Mouse (Mus musculus) ovary, postnatal 36 days (tissue): ENCODE measurements at regions not wholly inside any gene's neighbourhood (a gene's known extent, or its start where the extent isn't known, plus 50 kb on each side); places are given as distances from the start of the nearest gene placed in this dataset.
A peak's percentile ranks its signal among the peaks of the same experiment; 100 is the strongest.
"Not testable (repeated sequence)": the region's sequence is repeated elsewhere in the genome, so short reads cannot be mapped to it uniquely, and the experiment has no call there.

Experiments used
- DNase-seq: peaks from one replicate; pipeline ENCODE4 v3.0.0; 2022; ENCODE audit warnings: low spot score, mixed read lengths

DNA sequence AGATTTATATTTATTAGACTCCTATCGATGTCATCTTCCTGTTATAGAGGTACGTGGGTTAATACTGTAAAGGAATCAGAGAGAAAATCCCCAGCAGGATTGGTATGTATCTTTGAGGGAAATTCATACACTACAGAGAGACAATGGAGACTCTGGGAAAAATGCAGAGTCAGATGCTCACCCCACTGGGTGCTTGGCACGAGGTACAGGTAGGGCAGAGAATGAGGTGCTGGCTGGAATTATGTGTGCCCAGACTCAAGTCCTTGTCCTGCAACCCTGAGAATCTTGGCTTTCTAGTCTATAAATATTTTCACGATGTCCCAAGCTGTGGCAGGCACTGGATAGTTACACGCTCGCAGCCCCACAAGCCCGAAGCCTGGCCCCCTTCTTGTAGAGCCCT, 57.8 kb upstream of the Cry1 start:
- no peak for DNase-seq

DNA sequence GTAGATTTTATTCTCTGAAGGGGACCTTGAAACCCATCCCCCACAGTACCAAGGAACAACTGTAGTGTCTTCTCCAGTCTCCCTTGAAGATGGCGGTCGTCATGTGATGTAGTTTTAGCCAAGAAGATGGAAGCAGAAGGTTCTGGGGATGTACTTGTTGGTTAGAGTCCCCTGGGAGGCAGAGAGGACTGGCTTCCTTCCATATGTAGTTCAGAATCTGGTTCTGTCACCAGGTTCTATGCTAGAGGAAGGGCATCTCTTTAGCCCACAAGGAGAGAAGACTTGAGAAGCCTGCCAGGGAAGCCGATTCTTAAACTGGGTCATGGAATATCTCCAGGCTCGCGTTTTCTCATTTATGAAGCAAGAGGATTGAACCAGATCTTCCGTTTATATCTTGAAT, 58.7 kb upstream of the Cry1 start:
- no peak for DNase-seq

DNA sequence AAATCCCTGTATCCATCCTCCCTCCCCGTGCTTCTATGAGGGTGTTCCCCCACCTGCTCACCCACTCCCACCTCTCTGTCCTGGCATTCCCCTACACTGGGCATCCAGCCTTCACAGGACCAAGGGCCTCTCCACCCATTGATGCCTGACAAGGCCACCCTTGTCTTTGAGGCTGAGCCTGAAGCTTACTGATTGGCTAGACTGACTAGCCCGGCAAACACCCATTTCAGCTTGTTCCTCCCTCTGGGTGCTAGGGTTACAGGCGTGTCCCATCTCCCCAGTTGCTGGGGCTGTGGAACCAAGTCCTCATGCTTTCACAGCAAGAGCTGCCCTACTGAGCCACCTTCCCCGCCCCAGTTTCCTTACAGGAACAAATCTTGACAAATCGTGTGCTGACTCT, 80.9 kb upstream of the Cry1 start:
- DNase-seq = no peak

DNA sequence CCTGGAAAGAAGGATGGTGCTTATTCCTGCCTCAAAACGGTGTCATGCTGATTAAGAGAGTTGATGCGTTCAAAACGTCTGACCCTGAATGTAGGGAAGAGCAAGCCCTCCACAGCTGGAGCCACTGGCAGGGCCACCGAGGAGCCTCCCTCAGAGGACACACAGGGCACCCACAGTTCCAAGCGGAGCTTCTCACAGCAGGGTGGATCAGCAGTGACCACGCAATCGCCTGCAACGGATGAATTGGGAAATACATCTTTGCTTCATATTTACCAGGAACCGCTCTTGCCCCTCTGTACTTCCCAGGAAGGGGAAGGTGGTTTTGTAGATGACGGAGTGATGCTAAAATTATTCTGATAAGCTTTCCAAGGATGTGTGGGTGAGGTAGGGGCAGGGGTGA, 81.3 kb upstream of the Cry1 start:
- no peak for DNase-seq

DNA sequence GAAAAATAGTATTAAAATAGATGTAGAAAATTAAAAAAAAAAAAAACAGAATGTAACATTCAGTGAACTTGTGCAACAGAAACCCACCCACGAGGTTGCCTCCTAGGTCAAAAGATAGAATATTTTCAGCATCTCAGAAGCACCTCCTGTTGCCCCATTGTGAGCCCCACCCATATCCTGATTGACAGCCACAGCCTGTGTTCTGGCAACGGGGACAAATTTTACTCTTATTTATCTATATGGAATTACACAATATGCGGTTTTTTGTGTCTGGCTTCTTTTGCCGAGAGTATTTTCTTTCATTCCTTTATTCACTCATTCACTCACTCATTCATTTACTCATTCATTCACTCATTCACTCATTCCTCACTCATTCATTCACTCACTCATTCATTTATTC, 81.9 kb upstream of the Cry1 start:
- DNase-seq = no peak

DNA sequence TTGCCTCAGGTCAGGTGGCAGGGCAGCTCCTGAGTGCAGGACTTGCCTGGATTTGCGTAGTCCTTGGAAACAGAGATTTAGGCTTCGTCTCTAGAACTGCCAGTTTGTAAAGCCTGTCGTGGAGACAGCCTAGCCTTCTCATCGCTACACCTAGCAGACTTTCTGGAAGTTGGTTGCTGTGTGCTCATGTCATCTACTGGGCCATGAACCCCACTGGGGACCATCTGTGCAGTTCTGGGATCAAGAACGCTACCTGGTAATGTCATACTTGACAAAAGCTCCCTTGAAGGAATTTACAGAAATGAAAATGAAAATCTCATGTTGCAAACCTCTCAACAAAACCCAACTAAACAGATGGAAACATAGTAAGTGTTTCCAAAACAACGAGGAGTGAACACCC, 85.3 kb upstream of the Cry1 start:
- no peak for DNase-seq

DNA sequence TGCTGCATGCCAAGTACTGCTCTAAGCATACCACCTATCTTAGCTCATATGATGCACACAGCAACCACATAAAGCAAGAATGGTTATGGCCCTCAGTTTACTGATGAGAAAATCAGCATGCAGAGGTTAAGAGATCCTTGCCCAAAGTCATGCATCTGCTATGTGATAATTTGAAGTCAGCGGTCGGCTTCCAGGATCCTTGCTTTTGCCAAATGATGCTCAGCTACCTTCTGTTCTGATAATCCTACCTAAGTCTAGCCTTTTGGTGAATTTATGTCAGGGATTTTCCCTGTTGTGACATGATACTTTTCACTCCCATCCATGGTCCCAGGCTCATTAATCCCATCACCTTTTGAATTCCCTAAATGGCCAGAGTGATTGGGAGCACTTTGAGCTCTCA, 91.9 kb upstream of the Cry1 start:
- no peak for DNase-seq

DNA sequence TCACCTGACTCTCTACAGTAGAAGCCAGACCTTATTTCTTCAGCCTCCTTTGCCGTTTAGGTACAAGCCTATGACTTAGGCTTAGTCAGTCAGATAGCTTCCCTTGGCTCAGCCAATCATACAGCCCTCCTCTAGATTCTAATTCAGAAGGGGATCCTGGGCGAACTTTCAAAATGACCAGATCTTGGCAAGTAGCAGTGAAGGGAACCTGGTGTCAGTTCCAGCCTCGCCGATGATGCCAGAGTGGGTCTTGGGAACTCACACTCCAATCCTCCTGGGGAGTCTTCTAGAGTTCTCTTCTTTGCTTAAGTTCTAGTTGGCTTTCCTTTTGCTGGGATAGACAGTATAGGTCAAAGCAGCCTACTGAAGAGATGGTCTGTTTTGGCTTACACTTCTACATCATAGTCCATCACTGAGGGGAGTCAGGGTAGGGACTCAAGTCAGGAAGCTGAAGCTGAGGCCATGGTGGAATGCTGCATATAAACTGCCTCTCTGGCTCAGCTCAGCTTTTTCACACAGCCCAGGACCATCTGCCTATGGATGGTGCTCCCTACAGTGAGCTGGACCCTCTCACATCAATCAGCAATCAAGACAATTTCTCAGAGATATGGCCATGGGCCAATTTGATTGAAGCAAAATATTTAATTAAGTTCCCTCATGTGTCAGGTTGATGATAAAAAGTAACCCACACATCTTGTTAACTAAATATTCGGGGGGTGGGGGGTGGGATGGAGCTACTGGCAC, 94.7 kb upstream of the Btbd11 start:
- no peak for DNase-seq

DNA sequence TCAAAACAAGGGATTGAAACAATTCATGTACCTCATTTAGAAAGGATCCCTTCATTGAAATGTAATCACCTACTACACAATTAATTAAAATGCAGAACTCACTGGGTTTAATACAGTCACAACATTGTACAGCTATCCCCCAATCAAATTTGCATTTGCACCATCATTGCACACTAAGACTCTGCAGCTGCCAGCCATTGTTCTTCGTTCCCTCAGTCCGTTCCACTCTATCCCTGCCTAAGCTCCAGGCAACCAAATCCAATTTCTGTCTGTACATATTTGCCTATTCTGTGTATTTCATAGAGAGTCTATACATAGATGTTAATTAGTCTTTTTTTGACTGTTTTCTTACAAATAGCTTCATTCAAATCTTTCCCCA, 94.1 kb upstream of the Btbd11 start:
- DNase-seq = no peak

DNA sequence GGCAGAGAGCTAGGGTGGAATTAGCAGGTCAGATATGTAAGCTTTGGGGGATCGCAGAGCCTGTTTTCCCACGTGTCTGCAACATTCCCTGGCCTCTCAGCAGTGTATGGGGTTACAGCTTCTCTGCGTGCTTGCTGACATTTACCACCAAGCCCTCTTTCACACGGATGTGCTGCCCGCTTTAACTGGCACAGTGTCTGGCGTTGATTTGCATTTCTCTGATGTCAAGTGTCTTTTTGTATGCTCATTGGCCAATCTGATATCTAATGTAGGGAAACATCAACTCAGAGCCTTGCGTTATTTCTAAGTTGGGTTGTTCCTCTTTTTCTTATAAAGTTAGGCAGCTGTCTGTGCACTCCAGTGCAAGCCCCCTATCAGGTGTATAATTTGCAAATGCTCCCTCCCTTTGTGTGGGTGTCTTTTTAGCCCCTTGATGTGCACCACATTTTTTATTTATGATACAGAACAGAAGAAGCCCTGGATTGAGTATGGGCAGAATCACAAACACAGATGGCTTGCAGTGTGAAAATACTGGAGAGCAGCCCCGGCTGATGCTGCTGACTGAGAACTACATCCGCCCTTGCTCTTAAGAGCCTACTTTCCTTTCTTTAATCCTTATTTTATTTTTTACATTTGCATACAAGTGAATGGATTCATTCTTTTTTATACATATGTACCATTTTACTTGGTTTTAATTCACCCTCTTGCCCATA, 93.4 kb upstream of the Btbd11 start:
- DNase-seq = no peak

DNA sequence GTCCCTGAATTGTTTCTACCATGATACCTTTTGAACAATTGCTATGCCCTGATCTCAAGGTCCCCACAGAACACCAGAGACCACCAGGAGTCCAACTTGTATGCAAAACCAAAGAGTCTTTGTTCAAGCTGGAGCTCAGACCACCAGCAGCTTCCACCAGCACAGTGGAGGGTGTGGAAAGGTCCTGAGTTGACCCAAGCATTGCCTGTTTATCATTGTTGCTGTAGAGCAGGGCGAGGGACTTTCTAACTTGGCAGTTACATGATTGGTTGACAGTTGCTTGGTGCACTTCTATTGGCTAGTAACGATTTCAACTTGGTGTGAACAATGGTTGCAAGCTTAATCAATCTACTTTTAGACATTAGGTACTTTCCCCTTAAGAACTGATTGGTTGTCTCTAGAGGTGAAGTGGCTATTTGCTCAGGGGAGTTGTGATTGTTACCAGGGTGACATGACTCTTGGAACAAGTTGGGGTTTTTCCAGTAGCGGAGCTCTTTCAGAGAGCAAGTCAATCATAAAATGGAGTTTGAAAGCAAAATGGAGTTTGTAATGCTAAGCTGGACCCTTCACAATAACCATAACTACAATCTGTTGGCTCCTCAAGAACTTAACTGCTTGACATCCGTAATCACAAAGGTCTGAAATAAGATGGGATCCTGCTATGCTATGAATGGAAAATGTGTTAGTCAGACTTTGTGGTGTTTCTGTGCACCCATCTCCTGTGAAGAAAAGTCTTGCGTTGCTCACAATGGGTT, 91.3 kb upstream of the Btbd11 start:
- DNase-seq = no peak

DNA sequence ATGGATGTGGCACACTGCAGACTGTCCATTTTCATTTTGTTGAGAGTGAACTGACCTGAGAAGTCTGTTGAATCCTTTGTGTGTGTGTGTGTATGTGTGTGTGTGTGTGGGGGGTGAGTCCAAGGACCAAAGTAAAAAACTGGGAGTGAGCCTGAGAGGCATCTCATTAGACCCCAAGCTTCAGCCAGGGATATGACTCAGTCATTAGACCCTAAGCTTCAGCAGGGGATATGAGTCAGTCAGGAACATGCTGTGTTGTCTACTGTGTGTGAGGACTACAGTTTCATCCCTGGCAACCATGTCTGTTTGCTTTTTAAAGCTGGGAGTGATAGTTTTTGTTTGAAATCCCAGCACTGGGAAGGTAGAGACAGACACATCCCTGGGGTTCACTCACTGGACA, 74.8 kb upstream of the Btbd11 start:
- no peak for DNase-seq

DNA sequence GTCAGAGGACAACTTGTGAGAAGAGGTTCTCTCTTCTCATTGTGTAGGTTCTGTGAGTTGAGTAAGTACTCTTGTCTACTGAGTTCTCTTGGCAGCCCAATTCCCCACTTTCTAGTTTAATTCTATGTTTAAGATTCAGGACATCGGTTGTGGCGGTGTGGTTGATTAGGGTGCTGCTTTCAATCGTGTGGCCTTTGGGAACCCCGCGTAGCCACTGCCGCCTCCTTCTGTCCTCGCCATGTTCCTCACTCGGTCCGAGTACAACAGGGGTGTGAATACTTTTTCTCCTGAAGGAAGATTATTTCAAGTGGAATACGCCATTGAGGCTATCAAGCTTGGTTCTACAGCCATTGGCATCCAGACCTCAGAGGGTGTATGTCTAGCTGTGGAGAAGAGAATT, 73.3 kb upstream of the Btbd11 start:
- not testable (repeated sequence) for DNase-seq

DNA sequence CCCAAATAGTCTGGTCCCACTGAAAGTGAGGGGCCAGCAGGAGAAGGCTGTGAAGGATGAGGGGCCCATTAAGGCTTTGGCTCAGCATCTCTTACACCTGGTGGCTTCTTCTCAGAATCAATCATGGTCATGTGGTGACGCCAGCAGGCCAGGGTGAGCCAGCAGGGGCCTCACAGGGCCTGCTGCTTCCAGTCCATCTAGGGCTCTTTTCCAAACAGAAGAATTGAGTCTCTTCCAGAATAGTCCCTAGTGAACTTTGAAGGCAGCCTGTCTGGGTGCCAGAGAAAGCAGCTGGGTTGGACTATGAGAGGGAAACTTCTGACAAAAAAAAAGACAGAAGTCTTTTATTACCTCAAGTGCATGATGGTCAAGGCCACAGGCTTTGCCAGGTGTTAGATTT, 65.6 kb upstream of the Btbd11 start:
- DNase-seq = no peak

DNA sequence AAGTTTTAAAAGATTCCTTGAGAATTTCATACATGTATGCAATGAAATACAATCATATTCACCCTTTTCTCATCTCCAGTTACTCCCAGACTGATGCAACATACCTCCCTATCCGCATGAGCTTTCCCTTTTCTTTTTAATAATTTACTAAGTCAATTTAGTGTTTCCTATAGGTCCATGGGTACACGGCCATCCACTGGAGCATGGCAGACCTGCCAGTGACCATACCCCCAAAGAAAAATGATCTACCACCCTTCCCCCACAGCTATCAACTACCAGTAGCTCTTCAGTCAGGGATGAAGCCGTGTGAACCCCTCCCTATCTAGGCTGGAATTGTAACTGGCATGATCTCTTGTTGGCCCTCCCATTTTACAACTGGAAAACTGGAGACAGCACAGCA, 64.3 kb upstream of the Btbd11 start:
- no peak for DNase-seq

DNA sequence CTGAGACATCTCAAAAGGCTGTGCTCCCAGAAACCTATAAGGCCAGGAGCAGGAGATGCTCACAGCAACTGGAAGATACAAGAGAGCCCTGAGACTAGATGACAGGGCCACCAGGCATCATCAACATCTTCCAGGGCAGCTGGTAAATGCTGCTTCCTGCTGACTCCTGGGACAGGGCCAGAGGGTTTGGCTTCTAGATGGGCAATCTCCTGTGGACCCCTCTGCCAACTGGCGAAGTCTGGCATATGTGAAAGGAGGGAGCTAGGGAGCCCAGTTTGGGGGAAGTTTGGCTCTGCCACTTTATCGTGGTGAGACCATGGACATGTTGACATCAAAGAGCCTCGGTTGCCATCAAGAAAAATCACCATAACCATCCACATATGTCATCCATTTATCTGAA, 57.2 kb upstream of the Btbd11 start:
- no peak for DNase-seq

DNA sequence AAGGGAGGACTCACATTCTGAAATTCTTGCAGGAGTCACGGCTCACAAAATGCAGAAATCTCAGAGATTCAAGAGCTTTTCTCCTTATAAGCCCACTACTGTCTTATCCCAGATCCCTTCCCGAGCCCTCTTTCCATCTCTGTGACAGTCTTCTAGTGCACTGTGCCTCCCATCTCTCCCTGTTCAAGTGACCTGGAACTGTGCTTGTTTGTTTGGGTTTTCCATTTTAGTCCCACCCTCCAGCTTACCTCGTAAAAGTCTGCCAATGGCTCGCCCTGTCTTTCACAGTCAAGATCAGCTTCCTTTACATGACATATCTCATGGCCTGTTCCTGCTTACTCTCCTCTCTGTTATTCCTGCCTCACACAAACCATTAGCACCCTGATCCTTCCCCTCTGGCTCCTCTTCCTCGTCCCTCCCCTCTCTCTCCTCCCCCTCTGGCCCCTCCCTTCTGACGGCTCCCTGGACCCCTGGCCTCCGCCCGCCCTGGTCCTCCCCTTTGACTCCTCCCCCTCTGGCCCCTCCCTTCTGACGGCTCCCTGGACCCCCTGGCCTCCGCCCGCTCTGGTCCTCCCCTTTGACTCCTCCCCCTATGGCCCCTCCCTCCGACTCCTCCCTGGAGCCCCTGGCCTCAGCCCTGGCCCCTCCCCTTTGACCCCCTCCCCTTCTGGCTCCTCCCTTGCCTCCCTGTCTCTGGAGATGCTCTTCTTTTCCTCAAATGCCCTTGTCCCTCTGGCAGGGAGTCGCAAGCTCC, 55.5 kb upstream of the Btbd11 start:
- peak; percentile 45 for DNase-seq
